Mouse (Mus musculus) testis, adult 2 months (tissue): Measurements from ENCODE around the gene Filip1.

ENCODE experiments used
- CTCF ChIP-seq: fragments of 200-500 bp; IDR thresholded peaks from 2 replicates; pipeline ENCODE4 v1.5.1; 2012; ENCODE audit warnings: low read depth, mild to moderate bottlenecking, inconsistent platforms, low read length, moderate library complexity; ENCODE audit not compliant: control insufficient read depth, insufficient read depth, insufficient replicate concordance
- POLR2A ChIP-seq: fragments of 200-500 bp; IDR thresholded peaks from 2 replicates; pipeline ENCODE4 v1.6.1; 2012; ENCODE audit warnings: low read depth, mild to moderate bottlenecking, inconsistent platforms, low read length, moderate library complexity; ENCODE audit not compliant: control insufficient read depth

DNA sequence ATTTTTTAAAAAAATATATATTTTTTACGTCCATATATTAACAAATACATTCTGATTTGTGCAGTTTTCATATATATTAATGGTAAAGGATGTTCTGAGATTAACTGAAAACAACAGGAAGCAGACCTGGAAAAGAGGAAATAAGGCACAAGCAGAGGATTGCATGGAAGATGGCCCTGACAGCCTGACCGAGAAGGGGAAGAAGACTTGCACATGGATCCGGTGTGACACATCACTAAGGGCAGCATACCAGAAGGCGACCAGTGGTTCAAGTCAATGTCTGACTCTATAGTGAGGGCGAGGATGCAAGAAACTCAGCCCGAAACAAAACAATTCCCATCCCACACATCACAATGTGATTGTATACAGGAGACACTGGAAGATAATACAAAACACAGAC lies 52.2 kb downstream of the Filip1 start:
- TF ChIP-seq POLR2A (no peak), CTCF (no peak)
